Mouse (Mus musculus): ENCODE measurements at regions not wholly inside any gene's neighbourhood (a gene's known extent, or its start where the extent isn't known, plus 50 kb on each side); places are given as distances from the start of the nearest gene placed in this dataset.

DNA sequence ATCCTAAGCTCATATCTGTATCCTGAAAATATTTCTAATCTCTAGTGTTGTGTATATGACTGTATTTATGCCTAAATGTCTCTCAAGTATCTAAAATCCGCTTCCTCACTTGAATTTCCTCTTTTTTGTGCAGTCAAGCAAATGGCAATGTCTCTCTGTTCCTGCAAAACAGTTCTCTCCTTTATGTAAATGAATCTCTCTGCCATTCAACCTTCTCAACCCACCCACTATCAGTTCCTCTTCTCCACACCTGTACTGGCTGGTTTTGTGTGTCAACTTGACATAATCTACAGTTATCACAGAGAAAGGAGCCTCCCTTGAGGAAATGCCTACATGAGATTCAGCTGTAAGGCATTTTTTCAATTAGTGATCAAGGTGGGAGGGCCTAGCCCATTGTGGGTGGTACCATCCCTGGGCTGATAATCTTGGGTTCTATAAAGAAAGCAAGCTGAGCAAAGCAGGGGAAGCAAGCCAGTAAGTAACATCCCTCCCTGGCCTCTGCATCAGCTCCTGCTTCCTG, 375.5 kb downstream of the Synb start:
- WGBS = 30% methylated on average over 1 of the region's 1 CpGs
- Histone ChIP-seq H3K27ac (ENCODE audit: control insufficient read depth, insufficient read depth, low read length) (no peak overlapping the region), H3K4me3 (ENCODE audit: control insufficient read depth, insufficient read depth, low read length) (no peak overlapping the region), H3K27me3 (ENCODE audit: control insufficient read depth, insufficient read depth, low read length) (no peaks in the 10 kb centered on the region), H3K4me1 (replicated peaks; ENCODE audit: control insufficient read depth, insufficient read depth, low read length) (no peaks in the 10 kb centered on the region), H3K36me3 (ENCODE audit: control insufficient read depth, insufficient read depth, low read length) (no peaks in the 10 kb centered on the region)
- TF ChIP-seq POLR2A (IDR thresholded peaks at IDR 0.05; ENCODE audit: control insufficient read depth, extremely low read depth, insufficient read depth, low read length, poor library complexity) (no peak), CTCF (IDR thresholded peaks at IDR 0.05; ENCODE audit: borderline replicate concordance, control insufficient read depth, extremely low read depth, insufficient read depth, low read length, poor library complexity) (no peak)
- DNase-seq = no peak

DNA sequence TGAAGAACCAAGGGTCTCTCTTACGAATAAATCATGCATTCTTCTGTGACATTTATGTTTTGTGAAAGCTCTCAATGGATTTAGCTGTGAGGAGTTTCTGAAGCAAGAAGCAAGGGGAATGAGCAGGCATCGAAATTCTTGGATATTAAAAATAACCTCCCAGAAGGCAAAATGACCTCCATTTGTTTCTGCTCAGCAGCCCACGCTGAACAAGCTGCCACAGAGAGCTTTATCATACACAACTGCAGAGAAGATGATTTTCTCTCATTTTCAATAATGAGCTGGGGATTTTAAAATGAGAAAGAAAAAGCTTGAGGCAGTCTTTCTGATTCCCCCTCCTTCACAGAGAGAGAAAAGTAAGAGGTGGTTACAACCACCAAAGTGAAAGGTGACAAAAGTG, 394.2 kb downstream of the Synb start:
- H3K27ac ChIP-seq (ENCODE audit: control insufficient read depth, insufficient read depth, low read length) = no peak overlapping the region
- no peak for TF ChIP-seq POLR2A (IDR thresholded peaks at IDR 0.05; ENCODE audit: control insufficient read depth, extremely low read depth, insufficient read depth, low read length, poor library complexity)
- TF ChIP-seq CTCF (IDR thresholded peaks at IDR 0.05; ENCODE audit: borderline replicate concordance, control insufficient read depth, extremely low read depth, insufficient read depth, low read length, poor library complexity) = no peak
- WGBS = 91% methylated on average over 3 of the region's 3 CpGs
- no peak for DNase-seq
- H3K36me3 ChIP-seq (ENCODE audit: control insufficient read depth, insufficient read depth, low read length) = no peaks in the 10 kb centered on the region
- no peak overlapping the region for H3K4me3 ChIP-seq (ENCODE audit: control insufficient read depth, insufficient read depth, low read length)
- H3K27me3 ChIP-seq (ENCODE audit: control insufficient read depth, insufficient read depth, low read length) = no peaks in the 10 kb centered on the region
- H3K4me1 ChIP-seq (replicated peaks; ENCODE audit: control insufficient read depth, insufficient read depth, low read length) = no peaks in the 10 kb centered on the region

DNA sequence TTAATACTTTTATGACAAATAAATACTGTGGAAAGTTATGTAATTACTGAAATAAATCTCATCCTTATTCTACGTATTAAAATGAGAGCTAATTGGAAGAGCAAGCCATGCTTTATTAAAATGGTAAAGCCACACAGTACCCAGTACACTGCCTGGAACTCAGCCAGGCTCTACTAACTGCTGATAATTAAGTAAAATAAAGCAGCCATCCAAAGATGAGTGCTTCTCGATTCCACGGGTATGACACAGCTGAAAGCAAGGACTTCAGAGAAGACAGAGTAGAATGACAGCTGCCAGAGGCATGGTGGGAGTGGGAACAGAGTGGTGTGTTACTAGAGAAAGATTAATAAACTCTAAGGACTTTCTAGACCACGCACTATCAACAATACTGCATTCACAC, 416.9 kb downstream of the Synb start:
- TF ChIP-seq CTCF (IDR thresholded peaks at IDR 0.05; ENCODE audit: borderline replicate concordance, control insufficient read depth, extremely low read depth, insufficient read depth, low read length, poor library complexity) (no peak), POLR2A (IDR thresholded peaks at IDR 0.05; ENCODE audit: control insufficient read depth, extremely low read depth, insufficient read depth, low read length, poor library complexity) (no peak)
- Histone ChIP-seq H3K36me3 (ENCODE audit: control insufficient read depth, insufficient read depth, low read length) (no peaks in the 10 kb centered on the region), H3K27ac (ENCODE audit: control insufficient read depth, insufficient read depth, low read length) (no peak overlapping the region), H3K4me1 (replicated peaks; ENCODE audit: control insufficient read depth, insufficient read depth, low read length) (no peaks in the 10 kb centered on the region), H3K4me3 (ENCODE audit: control insufficient read depth, insufficient read depth, low read length) (no peak overlapping the region), H3K27me3 (ENCODE audit: control insufficient read depth, insufficient read depth, low read length) (no peaks in the 10 kb centered on the region)
- no peak for DNase-seq
- WGBS = 87% methylated on average over 4 of the region's 4 CpGs

DNA sequence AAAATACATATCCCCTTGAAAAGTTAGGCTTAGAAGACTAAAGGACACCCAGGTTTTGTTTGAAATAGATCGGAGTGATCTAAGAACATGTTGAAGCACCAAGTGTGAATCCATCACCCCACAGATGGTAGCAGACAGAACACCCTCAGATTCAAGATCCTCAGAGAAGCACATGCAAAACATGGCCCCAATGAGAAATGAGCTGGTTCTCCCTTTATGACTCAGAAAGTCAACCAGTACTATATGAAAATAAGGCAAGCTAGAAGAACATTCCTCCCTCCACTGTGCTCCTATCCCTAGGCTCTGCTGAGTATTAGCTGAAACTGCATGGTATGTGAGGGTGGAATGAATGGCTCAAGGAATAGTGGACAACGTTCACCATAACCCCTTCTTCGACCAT, 433.0 kb downstream of the Synb start:
- WGBS = 94% methylated on average over 3 of the region's 3 CpGs
- DNase-seq = no peak
- TF ChIP-seq CTCF (IDR thresholded peaks at IDR 0.05; ENCODE audit: borderline replicate concordance, control insufficient read depth, extremely low read depth, insufficient read depth, low read length, poor library complexity) (no peak), POLR2A (IDR thresholded peaks at IDR 0.05; ENCODE audit: control insufficient read depth, extremely low read depth, insufficient read depth, low read length, poor library complexity) (no peak)
- Histone ChIP-seq H3K36me3 (ENCODE audit: control insufficient read depth, insufficient read depth, low read length) (no peaks in the 10 kb centered on the region), H3K4me3 (ENCODE audit: control insufficient read depth, insufficient read depth, low read length) (no peak overlapping the region), H3K4me1 (replicated peaks; ENCODE audit: control insufficient read depth, insufficient read depth, low read length) (no peaks in the 10 kb centered on the region), H3K27ac (ENCODE audit: control insufficient read depth, insufficient read depth, low read length) (no peak overlapping the region), H3K27me3 (ENCODE audit: control insufficient read depth, insufficient read depth, low read length) (no peaks in the 10 kb centered on the region)

DNA sequence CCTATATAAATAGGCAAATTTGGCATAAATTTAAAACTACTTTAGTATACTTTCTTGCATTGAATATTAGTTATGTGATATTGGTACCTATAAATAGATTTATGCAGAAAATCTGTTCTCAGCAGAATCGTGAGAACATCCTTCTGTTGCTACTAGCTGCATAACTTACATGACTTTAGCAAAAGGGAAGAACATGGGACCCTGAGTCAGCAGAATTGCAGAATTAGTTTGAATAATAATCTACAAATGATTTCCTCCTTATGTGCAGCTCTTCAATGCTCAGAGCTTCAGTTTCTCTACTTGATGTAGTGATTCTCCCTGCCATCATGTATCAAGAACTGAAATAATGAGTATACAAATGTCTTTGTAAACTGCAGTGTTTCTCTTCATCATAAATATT, 436.2 kb downstream of the Synb start:
- Histone ChIP-seq H3K27ac (ENCODE audit: control insufficient read depth, insufficient read depth, low read length) (no peak overlapping the region), H3K4me3 (ENCODE audit: control insufficient read depth, insufficient read depth, low read length) (no peak overlapping the region), H3K27me3 (ENCODE audit: control insufficient read depth, insufficient read depth, low read length) (no peaks in the 10 kb centered on the region), H3K4me1 (replicated peaks; ENCODE audit: control insufficient read depth, insufficient read depth, low read length) (no peaks in the 10 kb centered on the region), H3K36me3 (ENCODE audit: control insufficient read depth, insufficient read depth, low read length) (no peaks in the 10 kb centered on the region)
- DNase-seq = no peak
- 19% methylated on average over 1 of the region's 1 CpGs for WGBS
- TF ChIP-seq CTCF (IDR thresholded peaks at IDR 0.05; ENCODE audit: borderline replicate concordance, control insufficient read depth, extremely low read depth, insufficient read depth, low read length, poor library complexity) (no peak), POLR2A (IDR thresholded peaks at IDR 0.05; ENCODE audit: control insufficient read depth, extremely low read depth, insufficient read depth, low read length, poor library complexity) (no peak)

DNA sequence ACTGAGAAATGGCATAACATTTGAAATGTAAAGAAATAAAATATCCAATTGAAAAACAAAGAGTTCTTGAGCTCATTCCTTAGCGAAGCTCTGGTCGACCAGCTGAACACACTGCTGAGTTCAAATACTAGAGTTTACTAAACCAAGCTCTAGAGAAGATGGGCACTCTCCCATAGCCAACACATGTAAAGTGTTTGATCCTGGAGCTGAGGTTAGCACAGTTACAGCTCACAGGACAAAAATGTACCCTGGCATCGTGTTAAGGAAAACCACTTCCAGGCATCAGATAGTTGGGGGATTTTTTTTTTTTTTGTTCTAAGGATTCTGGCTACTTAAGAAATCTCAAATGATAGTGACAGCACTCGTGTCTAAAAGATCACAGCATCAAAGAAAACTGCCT, 445.6 kb downstream of the Synb start:
- WGBS = 75% methylated on average over 4 of the region's 4 CpGs
- no peak for DNase-seq
- H3K4me1 ChIP-seq (replicated peaks; ENCODE audit: control insufficient read depth, insufficient read depth, low read length) = no peaks in the 10 kb centered on the region
- no peaks in the 10 kb centered on the region for H3K27me3 ChIP-seq (ENCODE audit: control insufficient read depth, insufficient read depth, low read length)
- TF ChIP-seq CTCF (IDR thresholded peaks at IDR 0.05; ENCODE audit: borderline replicate concordance, control insufficient read depth, extremely low read depth, insufficient read depth, low read length, poor library complexity) (no peak), POLR2A (IDR thresholded peaks at IDR 0.05; ENCODE audit: control insufficient read depth, extremely low read depth, insufficient read depth, low read length, poor library complexity) (no peak)
- no peaks in the 10 kb centered on the region for H3K36me3 ChIP-seq (ENCODE audit: control insufficient read depth, insufficient read depth, low read length)
- H3K27ac ChIP-seq (ENCODE audit: control insufficient read depth, insufficient read depth, low read length) = no peak overlapping the region
- no peak overlapping the region for H3K4me3 ChIP-seq (ENCODE audit: control insufficient read depth, insufficient read depth, low read length)

DNA sequence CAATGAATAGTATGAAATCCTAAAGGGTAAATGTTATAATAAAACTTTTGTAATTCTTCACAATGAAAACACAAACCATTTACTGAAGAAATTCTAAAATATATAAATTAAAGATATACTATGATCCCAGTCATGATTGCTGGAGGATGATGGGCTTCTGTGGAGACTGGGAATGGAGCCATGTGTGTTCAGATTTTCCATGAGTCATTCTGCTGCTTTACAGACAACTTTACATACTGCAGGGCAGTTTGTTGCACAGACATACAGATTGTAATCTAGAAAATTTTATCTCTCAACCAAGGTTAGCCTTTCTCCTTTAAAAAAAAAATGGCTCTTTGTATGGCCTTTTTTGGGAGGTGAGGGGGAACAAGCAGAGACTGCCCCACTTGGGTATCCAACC, 446.5 kb downstream of the Synb start:
- DNase-seq = no peak
- Histone ChIP-seq H3K36me3 (ENCODE audit: control insufficient read depth, insufficient read depth, low read length) (no peaks in the 10 kb centered on the region), H3K27ac (ENCODE audit: control insufficient read depth, insufficient read depth, low read length) (no peak overlapping the region), H3K4me1 (replicated peaks; ENCODE audit: control insufficient read depth, insufficient read depth, low read length) (no peaks in the 10 kb centered on the region), H3K4me3 (ENCODE audit: control insufficient read depth, insufficient read depth, low read length) (no peak overlapping the region), H3K27me3 (ENCODE audit: control insufficient read depth, insufficient read depth, low read length) (no peaks in the 10 kb centered on the region)
- TF ChIP-seq POLR2A (IDR thresholded peaks at IDR 0.05; ENCODE audit: control insufficient read depth, extremely low read depth, insufficient read depth, low read length, poor library complexity) = no peak
- no peak for TF ChIP-seq CTCF (IDR thresholded peaks at IDR 0.05; ENCODE audit: borderline replicate concordance, control insufficient read depth, extremely low read depth, insufficient read depth, low read length, poor library complexity)

Measured in thymus, adult 2 months (tissue).